Mouse (Mus musculus) CH12.LX (cell line): Measurements from ENCODE around the gene Mrpl55. TPM values are rescaled to one million over a fixed set of nuclear protein-coding genes. Genes with fewer than 3 reads are reported as not detected.

Source experiments
- DNase-seq: peaks from one replicate; pipeline ENCODE4 v3.0.0-alpha.2; 2013; ENCODE audit errors: extremely low read depth
- H3K27ac ChIP-seq: 2 replicates; pipeline ENCODE4 v1.5.1; 2012; ENCODE audit warnings: low read depth, mild to moderate bottlenecking, control low read depth, moderate library complexity; ENCODE audit not compliant: insufficient read depth
- H3K27me3 ChIP-seq: replicated peaks from 2 replicates; pipeline ENCODE3; 2012; ENCODE audit warnings: inconsistent platforms
- H3K36me3 ChIP-seq, 2 experiments: replicated peaks in 1 of 2; 2 replicates each; pipeline versions ENCODE3 to v1.6.1; 2012; ENCODE audit warnings: inconsistent platforms in 1 of 2, low read length in 1 of 2, mild to moderate bottlenecking in 1 of 2, mixed read lengths in 1 of 2, moderate library complexity in 1 of 2; ENCODE audit not compliant: control insufficient read depth in 1 of 2, insufficient read depth in 1 of 2
- H3K4me1 ChIP-seq, 2 experiments: 2 replicates each; pipeline ENCODE4 v1.6.1; 2012; ENCODE audit warnings: inconsistent platforms in 1 of 2, moderate library complexity in 1 of 2; ENCODE audit not compliant: insufficient read depth in 2 of 2, control insufficient read depth in 1 of 2
- H3K4me2 ChIP-seq: 2 replicates; pipeline ENCODE4 v1.6.1; 2012; ENCODE audit warnings: low read depth, mild to moderate bottlenecking, control low read depth; ENCODE audit not compliant: poor library complexity, insufficient read depth, severe bottlenecking
- H3K4me3 ChIP-seq, 3 experiments: fragments of 150-350 bp in 1 of 3; sonication (generic) in 1 of 3; replicated peaks in 1 of 3; 2 replicates each; pipeline versions ENCODE3 to v1.5.1; 2011 to 2012; ENCODE audit warnings: low read depth in 2 of 3, low read length in 2 of 3, mild to moderate bottlenecking in 2 of 3, moderate library complexity in 2 of 3, control low read depth in 1 of 3, improper control_type of control experiment in 1 of 3, inconsistent platforms in 1 of 3, mixed read lengths in 1 of 3; ENCODE audit not compliant: poor library complexity in 1 of 3
- H3K79me2 ChIP-seq: replicated peaks from 2 replicates; pipeline ENCODE4 v1.6.1; 2012; ENCODE audit warnings: mild to moderate bottlenecking, moderate library complexity; ENCODE audit not compliant: control insufficient read depth, poor library complexity, insufficient read depth, severe bottlenecking; ENCODE audit errors: extremely low read depth
- H3K9ac ChIP-seq: 2 replicates; pipeline ENCODE4 v1.6.1; 2012; ENCODE audit warnings: low read depth, mild to moderate bottlenecking, control low read depth, moderate library complexity; ENCODE audit not compliant: insufficient read depth
- H3K9me3 ChIP-seq: replicated peaks from 2 replicates; pipeline ENCODE3; 2012; ENCODE audit warnings: low read length, inconsistent platforms, mixed read lengths
- CTCF ChIP-seq, 2 experiments: IDR thresholded peaks in 1 of 2; conservative IDR thresholded peaks in 1 of 2; 2 replicates each; pipeline ENCODE4 v1.5.1; 2011 to 2012; ENCODE audit warnings: low read depth in 2 of 2, low read length in 2 of 2, improper control_type of control experiment in 1 of 2, inconsistent platforms in 1 of 2, mild to moderate bottlenecking in 1 of 2, moderate library complexity in 1 of 2
- ELF1 ChIP-seq: IDR thresholded peaks from 2 replicates; pipeline ENCODE4 v1.6.1; 2014; ENCODE audit warnings: low read depth, mild to moderate bottlenecking, inconsistent platforms, low read length, improper control_type of control experiment
- EP300 ChIP-seq: IDR thresholded peaks from 2 replicates; pipeline ENCODE4 v1.6.1; 2011; ENCODE audit warnings: low read length, improper control_type of control experiment
- GABPA ChIP-seq: IDR thresholded peaks from 2 replicates; pipeline ENCODE4 v1.6.1; 2012; ENCODE audit warnings: low read depth, low read length, improper control_type of control experiment, inconsistent platforms; ENCODE audit not compliant: insufficient replicate concordance
- HCFC1 ChIP-seq: IDR thresholded peaks from 2 replicates; pipeline ENCODE4 v1.6.1; 2012; ENCODE audit warnings: low read depth, mild to moderate bottlenecking, inconsistent platforms, low read length, improper control_type of control experiment
- MAFK ChIP-seq: IDR thresholded peaks from 2 replicates; pipeline ENCODE4 v1.6.1; 2011; ENCODE audit warnings: low read length, improper control_type of control experiment; ENCODE audit not compliant: insufficient replicate concordance
- MAX ChIP-seq: IDR thresholded peaks from 2 replicates; pipeline ENCODE4 v1.6.1; 2011; ENCODE audit warnings: low read length, improper control_type of control experiment
- MEF2A ChIP-seq: IDR thresholded peaks from 2 replicates; pipeline ENCODE4 v1.6.1; 2014; ENCODE audit warnings: low read depth, mild to moderate bottlenecking, inconsistent platforms, low read length, improper control_type of control experiment, borderline replicate concordance
- MYC ChIP-seq: IDR thresholded peaks from 2 replicates; pipeline ENCODE4 v1.6.1; 2011; ENCODE audit warnings: low read depth, mild to moderate bottlenecking, improper control_type of control experiment, low read length
- NELFE ChIP-seq: IDR thresholded peaks from 2 replicates; pipeline ENCODE4 v1.6.1; 2011; ENCODE audit warnings: low read depth, low read length, improper control_type of control experiment
- PAX5 ChIP-seq: IDR thresholded peaks from 2 replicates; pipeline ENCODE4 v1.6.1; 2012; ENCODE audit warnings: low read length, inconsistent platforms, mixed read lengths
- POLR2A ChIP-seq: IDR thresholded peaks from 2 replicates; pipeline ENCODE4 v1.6.1; 2011; ENCODE audit warnings: low read depth, mild to moderate bottlenecking, improper control_type of control experiment, low read length
- RCOR1 ChIP-seq: conservative IDR thresholded peaks from 2 replicates; pipeline ENCODE4 v1.6.1; 2012; ENCODE audit warnings: low read depth, mild to moderate bottlenecking, inconsistent platforms, low read length, improper control_type of control experiment
- TBP ChIP-seq: conservative IDR thresholded peaks from 2 replicates; pipeline ENCODE4 v1.6.1; 2011; ENCODE audit warnings: low read depth, low read length, improper control_type of control experiment
- UBTF ChIP-seq: IDR thresholded peaks from 2 replicates; pipeline ENCODE4 v1.6.1; 2012; ENCODE audit warnings: low read depth, mild to moderate bottlenecking, inconsistent platforms, low read length, improper control_type of control experiment, moderate library complexity
- ZC3H11A ChIP-seq: IDR thresholded peaks from 2 replicates; pipeline ENCODE4 v1.6.1; 2012; ENCODE audit warnings: low read depth, mild to moderate bottlenecking, inconsistent platforms, low read length, improper control_type of control experiment
- ZMIZ1 ChIP-seq: IDR thresholded peaks from 2 replicates; pipeline ENCODE4 v1.6.1; 2012; ENCODE audit warnings: low read depth, mild to moderate bottlenecking, inconsistent platforms, low read length, improper control_type of control experiment
- dilution Hi-C: fragments of 300-500 bp; cut with MboI; formaldehyde crosslinking; loops from 2 replicates; pipeline ENCODE4 v1.14.3; 2020; ENCODE audit warnings: low sequenced_read_pairs; ENCODE audit not compliant: extremely low pct_unique_long_range_greater_than_20kb, extremely low pct_ligation_motif_present
- in situ Hi-C: fragments of 300-500 bp; cut with MboI; formaldehyde crosslinking; loops from 3 replicates; pipeline ENCODE4 v1.14.3; 2019; ENCODE audit warnings: low sequenced_read_pairs, low pct_ligation_motif_present, low pct_unique_long_range_greater_than_20kb, mixed read lengths
- polyA plus RNA-seq: library from polyadenylated mRNA; unstranded; fragments of >175 nt; gene quantifications from 2 replicates; pipeline ENCODE4 v1.2.1, GENCODE M21; 2012; ENCODE audit warnings: low read depth; ENCODE audit not compliant: insufficient read length
- total RNA-seq, 2 experiments: library from RNA; depleted of rRNA; stranded (reverse); fragments of 300-350 nt in 1 of 2; fragments of >200 nt in 1 of 2; gene quantifications; 2 replicates each; pipeline ENCODE4 v1.2.3; 2012 to 2014

Gene Mrpl55
- total and polyA plus RNA-seq, 3 experiments, result 74.4 to 92.9 (median 88.2) TPM

GRCm38 (mm10) chr11:59169807-59170206 lies 32.5 kb upstream of the Mrpl55 start:
- Histone ChIP-seq H3K9me3 (no peaks in the 10 kb centered on the region), H3K27ac (no peak overlapping the region), H3K9ac (no peak overlapping the region), H3K4me3 (no peak overlapping the region), H3K36me3 (no peaks in the 10 kb centered on the region), H3K4me2 (no peak overlapping the region), H3K4me1 (peaks cover 17 to 60% of the 10 kb centered on the region in 2 experiments), H3K27me3 (peaks cover 2% of the 10 kb centered on the region), H3K79me2 (no peaks in the 10 kb centered on the region)
- DNase-seq, result no peak
- TF ChIP-seq POLR2A, result no peak
- no peak for TF ChIP-seq MAX
- no peak for TF ChIP-seq TBP
- no peak for TF ChIP-seq EP300
- TF ChIP-seq NELFE, result no peak
- no peak for TF ChIP-seq GABPA
- no peak for TF ChIP-seq ZMIZ1
- no peak for TF ChIP-seq ELF1
- no peak for TF ChIP-seq MYC
- no peak for TF ChIP-seq ZC3H11A
- no peak for TF ChIP-seq CTCF (conservative IDR thresholded peaks at IDR 0.05 in 1 of 2, IDR thresholded peaks at IDR 0.05 in 1 of 2; ENCODE audit: low read depth in 2 of 2, low read length in 2 of 2)
- TF ChIP-seq HCFC1, result no peak
- no peak for TF ChIP-seq MAFK
- TF ChIP-seq UBTF, result no peak
- TF ChIP-seq RCOR1, result no peak
- in situ Hi-C loops, result loop anchor here (5.0 kb wide), 1 partner anchor 32 kb away; the partner anchor contains the start of gene Mrpl55
- dilution Hi-C loops, result no loop called here

- DNase-seq, result no peak
- Histone ChIP-seq H3K4me2 (no peak overlapping the region), H3K9me3 (no peaks in the 10 kb centered on the region), H3K27ac (no peak overlapping the region), H3K36me3 (no peaks in the 10 kb centered on the region), H3K9ac (no peak overlapping the region), H3K27me3 (peaks cover 2% of the 10 kb centered on the region), H3K4me3 (no peak overlapping the region), H3K79me2 (no peaks in the 10 kb centered on the region), H3K4me1 (peaks cover 23 to 66% of the 10 kb centered on the region in 2 experiments)
- dilution Hi-C loops (no loop called here), in situ Hi-C loops (no loop called here)
- TF ChIP-seq MYC, result no peak
- TF ChIP-seq ELF1, result no peak
- no peak for TF ChIP-seq MEF2A
- TF ChIP-seq GABPA, result no peak
- TF ChIP-seq PAX5, result no peak
- TF ChIP-seq UBTF, result no peak
Measured at GRCm38 (mm10) chr11:59170549-59170948, 31.7 kb upstream of the Mrpl55 start.
